In genomic region chr17:87795927-87796714, GRCm38 (mm10) we compare ENCODE assay signal across 11 mouse cellular contexts. TPM values are rescaled to one million over a fixed set of nuclear protein-coding genes. Genes with fewer than 3 reads are reported as not detected.
A peak's percentile ranks its signal among the peaks of the same experiment; 100 is the strongest.
DNase-seq lines count a peak whose midpoint lies in the region; ATAC-seq lines count a peak whose summit lies in the region.
"Had no signal": no experiment of that assay in that cellular context is flagged by ENCODE, and none has a peak within 500 bp of the region (broad histone marks: within the 10 kb centered on the region; RNA-seq: fewer than 3 reads in every experiment).

No protein-coding gene starts in this region.

- peaks cover 94% of the 10 kb centered on the region for H3K27me3 ChIP-seq in heart, embryonic 10.5 days (ENCODE audit: insufficient read depth, poor library complexity, severe bottlenecking)
- peaks cover 74% of the 10 kb centered on the region for H3K27me3 ChIP-seq in midbrain, embryonic 12.5 days

- H3K36me3 ChIP-seq in heart, embryonic 10.5 days = no peaks in the 10 kb centered on the region
- no peaks in the 10 kb centered on the region for H3K36me3 ChIP-seq in midbrain, embryonic 12.5 days

- peak; percentile 35 to 57 for ATAC-seq in hematopoietic stem cell, adult 5-6 weeks (replicated peaks in 1 of 2; ENCODE audit: insufficient read depth in 1 of 2, low FRiP score in 2 of 2, low TSS enrichment in 1 of 2, low read depth in 1 of 2, poor library complexity in 2 of 2, severe bottlenecking in 2 of 2)
- no peak for ATAC-seq in midbrain, embryonic 12.5 days (ENCODE audit: low FRiP score, low read depth)

- no peak overlapping the region for H3K27ac ChIP-seq in heart, embryonic 10.5 days
- H3K27ac ChIP-seq in midbrain, embryonic 12.5 days (replicated peaks) = no peak overlapping the region
- H3K27ac ChIP-seq: heart, adult 2 months; macrophage had no signal

- peaks cover 22% of the 10 kb centered on the region for H3K4me1 ChIP-seq in heart, embryonic 10.5 days
- peaks cover 25% of the 10 kb centered on the region for H3K4me1 ChIP-seq in midbrain, embryonic 12.5 days

- H3K9me3 ChIP-seq in heart, embryonic 10.5 days = no peaks in the 10 kb centered on the region
- no peaks in the 10 kb centered on the region for H3K9me3 ChIP-seq in midbrain, embryonic 12.5 days

- H3K4me3 ChIP-seq in heart, embryonic 10.5 days = 0 out of 2 replicates have a peak overlapping the region, but pooled peaks have one; percentile 63
- H3K4me3 ChIP-seq in midbrain, embryonic 12.5 days = peak overlapping the region; percentile 53
- H3K4me3 ChIP-seq: heart, adult 2 months had no signal

- intact Hi-C loops in heart, postnatal 10 days (cut with DNase I) = no loop called here

- peak overlapping the region; percentile 95 for H3K4me2 ChIP-seq in midbrain, embryonic 12.5 days (replicated peaks)

- DNase-seq in heart, embryonic 10.5 days (ENCODE audit: low spot score) = peak; percentile 66
- DNase-seq in heart, postnatal 10 days = no peak
- peak; percentile 22 for DNase-seq in MEL-GATA-1-ER (ENCODE audit: extremely low read depth, low read depth)
- no peak for DNase-seq in thymus, postnatal 14 days
- DNase-seq in spleen, postnatal 14 days (ENCODE audit: low spot score in 2 of 2) = no peak
- DNase-seq in lung, postnatal 10 days = no peak
- DNase-seq: heart, adult 2 months; thymus, adult 18-20 months had no signal

- no peak overlapping the region for H3K9ac ChIP-seq in midbrain, embryonic 12.5 days (replicated peaks)

- 29% methylated on average over 12 of the region's 12 CpGs for WGBS in heart, embryonic 10.5 days
- WGBS in midbrain, embryonic 12.5 days = 33% methylated on average over 12 of the region's 12 CpGs

RNA-seq across cellular contexts. Expression of gene Kcnk12, which starts 1.7 kb away (rescaled TPM):
- polyA plus RNA-seq in heart, embryonic 10.5 days (2016; fragmentation: Nextera tagmentation; extraction: Ambion mirVana) = 0.06 TPM in 1 of 2 replicates, not detected in the other
- total RNA-seq in heart, postnatal 10 days (2021) = under 1 TPM in 1 of 2 experiments, not detected in 1; 0.12 TPM
- 3.6 and 3.8 TPM in 2 replicates for total RNA-seq in hematopoietic stem cell, adult 5-6 weeks (2017)
- polyA plus RNA-seq in midbrain, embryonic 12.5 days (2016; fragmentation: Nextera tagmentation; extraction: Ambion mirVana) = 0.26 and 0.32 TPM in 2 replicates
- total RNA-seq: heart, adult 2 months had no signal
- polyA plus RNA-seq: macrophage had no signal

Comparison
In these comparisons a context has a peak if more than half of its experiments do, and no peak if none do; other contexts are left out.
1. DNase-seq: peak in heart, embryonic 10.5 days (single experiment) and MEL-GATA-1-ER (single experiment); none in heart, postnatal 10 days (0 of 2), thymus, postnatal 14 days (single experiment), spleen, postnatal 14 days (0 of 2) and lung, postnatal 10 days (single experiment).